Mouse (Mus musculus): ENCODE results near the gene AC124502.3.

Gene AC124502.3

GRCm38 (mm10) chr19:5058801-5059771, 20.4 kb downstream of the AC124502.3 start:
- no peak for DNase-seq (ENCODE audit: extremely low spot score, low read depth, low spot score)

GRCm38 (mm10) chr19:5060365-5061330, 22.0 kb downstream of the AC124502.3 start:
- no peak for DNase-seq (ENCODE audit: extremely low spot score, low read depth, low spot score)

DNA sequence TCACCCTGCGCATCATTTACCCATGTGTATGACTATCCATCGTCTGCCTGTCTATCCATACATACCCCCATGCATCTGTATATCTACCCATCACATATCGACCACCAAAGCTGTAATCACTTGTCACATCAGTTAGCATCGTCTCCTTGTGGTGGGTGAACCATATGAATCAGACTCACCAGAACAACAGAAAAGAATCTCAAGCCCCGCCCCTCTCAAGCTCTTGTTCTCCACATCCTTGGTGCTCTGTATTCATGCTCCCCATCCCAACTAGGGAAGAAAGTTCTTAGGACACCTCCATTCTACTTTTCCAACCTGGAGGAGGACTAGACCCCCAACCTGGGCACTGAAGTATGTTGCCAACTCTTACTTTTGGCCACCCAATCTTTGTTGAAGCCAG, 23.4 kb downstream of the AC124502.3 start:
- no peak for DNase-seq (ENCODE audit: extremely low spot score, low read depth, low spot score)

- no peak for DNase-seq (ENCODE audit: extremely low spot score, low read depth, low spot score)
Observed at GRCm38 (mm10) chr19:5062446-5062845, 23.8 kb downstream of the AC124502.3 start.

DNA sequence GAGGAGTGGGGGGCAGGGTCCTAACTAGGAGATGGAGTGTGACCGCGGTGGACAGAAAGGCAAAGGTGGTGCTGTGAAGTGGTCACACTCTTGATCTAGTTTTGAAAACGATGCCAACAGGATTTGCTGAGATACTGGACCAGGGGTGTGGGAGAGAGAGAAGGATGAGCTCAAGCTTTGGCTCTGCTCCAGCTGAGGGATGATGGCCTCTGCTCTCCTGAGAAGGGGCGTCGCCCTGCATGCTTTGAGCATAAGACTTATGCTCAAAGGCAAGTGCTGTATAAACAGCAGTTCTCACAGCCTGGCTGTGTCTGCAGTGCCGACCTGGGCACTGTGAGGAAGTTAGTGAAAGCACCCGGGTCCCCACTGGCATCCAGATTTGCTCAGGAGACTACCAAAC, 26.4 kb downstream of the AC124502.3 start:
- no peak for DNase-seq (ENCODE audit: extremely low spot score, low read depth, low spot score)

DNA sequence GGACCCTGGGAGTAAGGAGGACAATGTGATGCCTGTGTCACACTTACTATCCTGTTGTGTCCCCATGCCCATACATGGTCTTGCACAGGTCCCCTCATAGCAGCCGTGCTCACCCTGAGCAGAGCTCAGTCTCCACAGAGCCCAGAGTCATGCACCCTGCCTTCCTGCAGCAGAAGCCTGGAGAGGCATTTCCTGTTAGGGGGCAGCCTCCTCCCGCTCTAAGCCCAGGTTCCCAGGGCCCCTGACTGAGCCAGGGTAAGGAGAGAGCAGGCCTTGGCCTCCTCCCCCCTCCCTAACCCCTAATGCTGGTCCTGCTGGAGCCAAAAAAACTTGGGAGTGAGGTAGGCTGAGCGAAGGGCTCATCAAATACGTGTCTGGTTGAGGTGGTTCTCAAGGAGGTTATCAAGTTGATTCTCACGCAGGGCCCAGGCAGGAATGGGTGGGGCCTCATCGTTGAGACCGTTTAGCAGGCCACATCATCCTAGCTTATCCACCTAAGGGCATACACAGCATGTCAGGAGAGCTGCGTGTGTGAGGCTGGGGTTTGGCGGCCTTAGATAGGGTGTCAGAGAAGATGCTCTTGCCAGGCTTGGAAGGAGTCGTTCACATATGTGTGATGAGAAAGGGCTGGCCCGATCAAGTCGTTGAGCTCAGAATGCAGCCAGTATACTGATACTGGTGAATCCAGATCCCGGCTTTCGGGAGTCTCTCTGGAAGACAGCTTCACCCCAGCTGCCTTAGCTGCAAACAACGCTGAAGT, 28.5 kb downstream of the AC124502.3 start:
- no peak for DNase-seq (ENCODE audit: extremely low spot score, low read depth, low spot score)

DNA sequence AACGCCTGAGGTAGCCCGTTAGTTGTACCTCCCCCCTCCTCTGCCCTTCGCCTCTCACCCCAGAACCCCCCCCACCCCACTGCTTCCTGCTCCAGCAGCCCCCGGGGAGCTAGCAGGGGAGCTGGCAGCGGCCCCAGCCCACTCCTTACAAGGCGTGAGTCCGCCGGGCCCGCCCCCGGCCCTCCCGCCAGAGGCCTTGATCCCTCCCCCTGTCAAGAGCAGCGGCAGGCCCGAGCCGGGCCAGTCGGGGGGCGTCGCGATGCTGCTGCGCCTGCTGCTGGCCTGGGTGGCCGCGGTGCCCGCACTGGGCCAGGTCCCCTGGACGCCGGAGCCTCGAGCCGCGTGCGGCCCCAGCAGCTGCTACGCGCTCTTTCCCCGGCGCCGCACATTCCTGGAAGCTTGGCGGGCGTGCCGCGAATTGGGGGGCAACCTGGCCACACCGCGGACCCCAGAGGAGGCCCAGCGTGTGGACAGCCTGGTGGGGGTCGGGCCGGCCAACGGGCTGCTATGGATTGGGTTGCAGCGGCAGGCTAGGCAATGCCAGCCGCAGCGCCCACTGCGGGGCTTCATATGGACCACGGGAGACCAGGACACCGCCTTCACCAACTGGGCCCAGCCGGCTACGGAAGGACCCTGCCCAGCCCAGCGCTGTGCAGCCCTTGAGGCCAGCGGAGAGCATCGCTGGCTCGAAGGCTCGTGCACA, 29.3 kb downstream of the AC124502.3 start, which contains the start of gene Cd248:
TSS of gene Cd248 (plus strand) at position 212 of the 703 bp plus-strand sequence.
- no peak for DNase-seq (ENCODE audit: extremely low spot score, low read depth, low spot score)

GRCm38 (mm10) chr19:5068570-5069234, 30.0 kb downstream of the AC124502.3 start:
- DNase-seq (ENCODE audit: extremely low spot score, low read depth, low spot score): no peak

DNA sequence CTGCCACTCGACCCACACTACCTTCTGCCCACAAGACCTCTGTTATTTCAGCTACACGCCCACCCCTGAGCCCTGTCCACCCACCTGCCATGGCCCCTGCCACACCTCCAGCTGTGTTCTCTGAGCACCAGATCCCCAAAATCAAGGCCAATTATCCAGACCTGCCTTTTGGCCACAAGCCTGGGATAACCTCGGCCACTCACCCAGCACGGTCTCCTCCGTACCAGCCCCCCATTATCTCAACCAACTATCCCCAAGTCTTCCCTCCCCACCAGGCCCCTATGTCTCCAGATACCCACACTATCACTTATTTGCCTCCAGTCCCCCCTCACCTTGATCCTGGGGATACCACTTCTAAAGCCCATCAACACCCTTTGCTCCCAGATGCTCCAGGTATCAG, 30.8 kb downstream of the AC124502.3 start:
- DNase-seq (ENCODE audit: extremely low spot score, low read depth, low spot score): no peak

DNA sequence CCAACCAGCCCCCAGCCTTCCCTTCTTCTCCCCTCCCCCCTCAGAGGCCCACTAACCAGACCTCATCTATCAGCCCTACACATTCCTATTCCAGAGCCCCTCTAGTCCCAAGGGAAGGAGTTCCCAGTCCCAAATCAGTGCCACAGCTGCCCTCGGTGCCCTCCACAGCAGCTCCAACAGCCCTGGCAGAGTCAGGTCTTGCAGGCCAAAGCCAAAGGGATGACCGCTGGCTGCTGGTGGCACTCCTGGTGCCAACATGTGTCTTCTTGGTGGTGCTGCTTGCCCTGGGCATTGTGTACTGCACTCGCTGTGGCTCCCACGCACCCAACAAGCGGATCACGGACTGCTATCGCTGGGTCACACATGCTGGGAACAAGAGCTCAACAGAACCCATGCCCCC, 31.3 kb downstream of the AC124502.3 start:
- no peak for DNase-seq (ENCODE audit: extremely low spot score, low read depth, low spot score)

- no peak for DNase-seq (ENCODE audit: extremely low spot score, low read depth, low spot score)
Observed at GRCm38 (mm10) chr19:5071077-5071476, 32.4 kb downstream of the AC124502.3 start.

DNA sequence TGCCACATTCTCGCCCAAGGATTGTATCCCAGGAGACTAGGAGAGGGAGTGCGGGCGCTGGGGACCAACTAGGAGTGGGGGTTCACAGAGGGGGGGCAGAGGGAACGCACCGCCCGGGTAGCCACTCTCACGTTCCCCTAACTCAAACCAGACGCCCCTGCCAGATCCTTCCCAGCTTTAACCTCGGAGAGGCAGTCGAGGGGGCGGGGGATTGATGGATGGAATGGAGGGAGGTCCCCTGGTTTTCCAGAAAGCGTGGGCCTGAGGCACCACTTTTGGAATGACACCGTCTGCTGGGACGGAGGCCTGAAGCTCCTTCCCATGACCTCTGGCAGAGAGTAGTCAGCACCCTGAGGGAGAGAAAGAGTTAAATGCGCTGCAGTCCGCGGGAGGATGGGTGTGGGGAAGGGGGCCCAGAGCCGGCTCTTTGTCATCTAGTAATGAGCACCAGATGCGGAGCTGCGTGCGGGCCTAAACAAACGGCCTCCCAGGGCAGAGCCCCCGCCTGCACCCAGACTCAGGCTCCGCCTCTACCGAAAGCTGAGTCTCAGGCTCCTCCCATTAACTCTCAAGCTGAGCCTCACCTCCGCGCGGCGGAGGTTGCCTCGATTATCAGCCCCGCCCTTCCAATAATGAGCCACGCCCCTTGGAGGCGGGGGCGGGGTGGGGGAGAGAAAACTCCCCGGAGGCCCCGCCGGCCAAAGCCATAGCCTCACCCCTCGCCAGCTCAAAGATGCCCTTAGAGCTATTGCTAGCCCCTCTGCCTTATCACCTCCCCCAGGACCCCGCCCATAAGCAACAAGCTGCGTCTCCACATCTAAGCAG, 33.1 kb downstream of the AC124502.3 start:
- peak; percentile 95 for DNase-seq (ENCODE audit: extremely low spot score, low read depth, low spot score)

- DNase-seq (ENCODE audit: extremely low spot score, low read depth, low spot score): no peak
Observed at GRCm38 (mm10) chr19:5072389-5073019, 33.8 kb downstream of the AC124502.3 start.

GRCm38 (mm10) chr19:5073028-5073427, 34.3 kb downstream of the AC124502.3 start:
- no peak for DNase-seq (ENCODE audit: extremely low spot score, low read depth, low spot score)

GRCm38 (mm10) chr19:5073518-5073917, 34.8 kb downstream of the AC124502.3 start:
- DNase-seq (ENCODE audit: extremely low spot score, low read depth, low spot score): no peak

GRCm38 (mm10) chr19:5079279-5079678, 40.6 kb downstream of the AC124502.3 start:
- DNase-seq (ENCODE audit: extremely low spot score, low read depth, low spot score): no peak

- no peak for DNase-seq (ENCODE audit: extremely low spot score, low read depth, low spot score)
Observed at GRCm38 (mm10) chr19:5082005-5082404, 43.3 kb downstream of the AC124502.3 start.

GRCm38 (mm10) chr19:5082596-5082995, 43.9 kb downstream of the AC124502.3 start:
- no peak for DNase-seq (ENCODE audit: extremely low spot score, low read depth, low spot score)

Data from hindlimb bud, embryonic 11.5 days (tissue).